In the genomic region with DNA sequence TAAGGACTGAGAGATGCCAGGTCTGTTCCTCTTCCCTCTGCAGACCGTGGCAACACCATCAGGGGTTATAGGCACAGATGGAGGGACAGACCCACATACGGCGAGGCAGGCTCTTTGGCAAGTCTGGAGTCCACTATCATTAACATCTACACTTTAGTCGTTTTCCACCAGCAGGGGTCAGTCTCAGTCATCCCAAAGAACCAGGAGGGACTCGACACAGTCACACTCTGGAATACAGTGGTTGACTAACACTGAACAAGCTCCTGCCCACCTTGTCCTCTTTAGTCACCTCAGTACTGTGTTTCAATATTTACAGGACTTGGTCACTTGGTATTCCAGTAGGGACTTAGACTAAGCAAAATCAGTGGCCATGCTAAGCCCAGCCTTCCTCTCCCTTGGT, we compare ENCODE assay signal across 10 mouse cellular contexts.
A peak's percentile ranks its signal among the peaks of the same experiment; 100 is the strongest.
DNase-seq lines count a peak whose midpoint lies in the region; ATAC-seq lines count a peak whose summit lies in the region.
"Had no signal": no experiment of that assay in that cellular context is flagged by ENCODE, and none has a peak within 500 bp of the region (broad histone marks: within the 10 kb centered on the region; RNA-seq: fewer than 3 reads in every experiment).

No protein-coding gene starts in this region.

- intact Hi-C loops in left cerebral cortex, postnatal 4 days (cut with DNase I): no loop called here

- H3K36me3 ChIP-seq in embryonic facial prominence, embryonic 10.5 days (replicated peaks): no peaks in the 10 kb centered on the region
- H3K36me3 ChIP-seq in neural tube, embryonic 12.5 days: no peaks in the 10 kb centered on the region
- H3K36me3 ChIP-seq: embryonic facial prominence, embryonic 15.5 days; limb, embryonic 15.5 days had no signal

- no peak overlapping the region for H3K4me3 ChIP-seq in embryonic facial prominence, embryonic 10.5 days
- no peak overlapping the region for H3K4me3 ChIP-seq in neural tube, embryonic 12.5 days
- H3K4me3 ChIP-seq: embryonic facial prominence, embryonic 15.5 days; limb, embryonic 15.5 days had no signal

- 35% methylated on average over 5 of the region's 5 CpGs for WGBS in embryonic facial prominence, embryonic 10.5 days
- 36% methylated on average over 5 of the region's 5 CpGs for WGBS in neural tube, embryonic 12.5 days

- no peaks in the 10 kb centered on the region for H3K9me3 ChIP-seq in embryonic facial prominence, embryonic 10.5 days
- no peaks in the 10 kb centered on the region for H3K9me3 ChIP-seq in neural tube, embryonic 12.5 days
- H3K9me3 ChIP-seq: embryonic facial prominence, embryonic 15.5 days; limb, embryonic 15.5 days had no signal

- no peaks in the 10 kb centered on the region for H3K27me3 ChIP-seq in embryonic facial prominence, embryonic 10.5 days (replicated peaks; ENCODE audit: low read depth, poor library complexity, severe bottlenecking)
- no peaks in the 10 kb centered on the region for H3K27me3 ChIP-seq in neural tube, embryonic 12.5 days (replicated peaks)
- H3K27me3 ChIP-seq: embryonic facial prominence, embryonic 15.5 days; limb, embryonic 15.5 days had no signal

- no peak overlapping the region for H3K9ac ChIP-seq in neural tube, embryonic 12.5 days
- H3K9ac ChIP-seq: embryonic facial prominence, embryonic 15.5 days; limb, embryonic 15.5 days had no signal

- DNase-seq in ovary, postnatal 10 days (ENCODE audit: low spot score): peak; percentile 19
- no peak for DNase-seq in ovary, adult 18-20 months (ENCODE audit: low spot score)
- peak; percentile 50 for DNase-seq in adrenal gland, adult 2 months
- DNase-seq in embryonic facial prominence, embryonic 10.5 days (ENCODE audit: low spot score): peak; percentile 59
- peak; percentile 76 for DNase-seq in left cerebral cortex, postnatal 4 days
- peak; percentile 75 for DNase-seq in thymus, postnatal 4 days

- no peak overlapping the region for H3K27ac ChIP-seq in embryonic facial prominence, embryonic 10.5 days (replicated peaks)
- no peak overlapping the region for H3K27ac ChIP-seq in neural tube, embryonic 12.5 days
- H3K27ac ChIP-seq: embryonic facial prominence, embryonic 15.5 days; limb, embryonic 15.5 days had no signal

- H3K4me1 ChIP-seq in embryonic facial prominence, embryonic 10.5 days: peaks cover 2% of the 10 kb centered on the region; the same call in 1 of the 2 replicates
- no peaks in the 10 kb centered on the region for H3K4me1 ChIP-seq in neural tube, embryonic 12.5 days
- H3K4me1 ChIP-seq: embryonic facial prominence, embryonic 15.5 days had no signal

- H3K4me2 ChIP-seq in neural tube, embryonic 12.5 days (replicated peaks): no peak overlapping the region
- H3K4me2 ChIP-seq: embryonic facial prominence, embryonic 15.5 days; limb, embryonic 15.5 days had no signal

- peak; percentile 46 for ATAC-seq in inflammation-experienced regulatory T-cells, adult 6 months
- ATAC-seq in neural tube, embryonic 12.5 days (ENCODE audit: low FRiP score, low read depth): 0 out of 2 replicates have a peak, but pooled peaks have one; percentile 50
